Mouse (Mus musculus) limb, embryonic 14.5 days (tissue): ENCODE measurements at regions not wholly inside any gene's neighbourhood (a gene's known extent, or its start where the extent isn't known, plus 50 kb on each side); places are given as distances from the start of the nearest gene placed in this dataset.

Experiments
- ATAC-seq: fragments of 200-750 bp; cut with Nextera tagmentation; 2 replicates; pipeline ENCODE4 v1.8.0; 2017; ENCODE audit warnings: low read depth, moderate number of reproducible peaks, moderate TSS enrichment; ENCODE audit not compliant: low FRiP score
- DNase-seq: peaks from one replicate; pipeline ENCODE4 v3.0.0-alpha.2; 2015; ENCODE audit warnings: low spot score
- H3K27ac ChIP-seq: fragments of 300-500 bp; sonication (generic); replicated peaks from 2 replicates; pipeline ENCODE4 v1.5.1; 2014; ENCODE audit warnings: low read depth, mild to moderate bottlenecking, low read length, moderate library complexity, mixed read lengths
- H3K27me3 ChIP-seq: fragments of 300-500 bp; sonication (generic); 2 replicates; pipeline ENCODE4 v1.6.1; 2014; ENCODE audit warnings: low read length, mixed read lengths; ENCODE audit not compliant: control insufficient read depth, insufficient read depth
- H3K36me3 ChIP-seq: fragments of 300-500 bp; sonication (generic); 2 replicates; pipeline ENCODE4 v1.6.1; 2014; ENCODE audit warnings: mild to moderate bottlenecking, low read length, moderate library complexity, mixed read lengths; ENCODE audit not compliant: control insufficient read depth, insufficient read depth
- H3K4me1 ChIP-seq: fragments of 300-500 bp; sonication (generic); 2 replicates; pipeline ENCODE4 v1.6.1; 2014; ENCODE audit warnings: antibody characterized with exemption, low read length, mixed read lengths; ENCODE audit not compliant: control insufficient read depth, insufficient read depth
- H3K4me2 ChIP-seq: fragments of 300-500 bp; sonication (generic); replicated peaks from 2 replicates; pipeline ENCODE4 v1.6.1; 2014; ENCODE audit warnings: low read depth, mild to moderate bottlenecking, low read length, moderate library complexity; ENCODE audit not compliant: severe bottlenecking
- H3K4me3 ChIP-seq: fragments of 300-500 bp; sonication (generic); replicated peaks from 2 replicates; pipeline ENCODE4 v1.5.1; 2014; ENCODE audit warnings: low read length
- H3K9ac ChIP-seq: fragments of 300-500 bp; sonication (generic); 2 replicates; pipeline ENCODE4 v1.6.1; 2014; ENCODE audit warnings: mild to moderate bottlenecking, low read depth, low read length, moderate library complexity; ENCODE audit not compliant: severe bottlenecking
- H3K9me3 ChIP-seq: fragments of 300-500 bp; sonication (generic); 2 replicates; pipeline ENCODE4 v1.6.1; 2016; ENCODE audit warnings: low read length; ENCODE audit not compliant: control insufficient read depth
- POLR2A ChIP-seq: fragments of 200-500 bp; IDR thresholded peaks from 2 replicates; pipeline ENCODE4 v1.8.0; 2012; ENCODE audit warnings: inconsistent platforms, mild to moderate bottlenecking, moderate library complexity, borderline replicate concordance; ENCODE audit not compliant: insufficient read depth, insufficient read length; ENCODE audit errors: extremely low read depth
- WGBS: fragments of 180-500 bp; shearing (Covaris S2); extraction: QIAGEN DNeasy Blood & Tissue Kit; methylation state at CpG from one replicate; pipeline ENCODE4 v1.1.7; 2014; 5-methylcytosine and 5-hydroxymethylcytosine counted together

DNA sequence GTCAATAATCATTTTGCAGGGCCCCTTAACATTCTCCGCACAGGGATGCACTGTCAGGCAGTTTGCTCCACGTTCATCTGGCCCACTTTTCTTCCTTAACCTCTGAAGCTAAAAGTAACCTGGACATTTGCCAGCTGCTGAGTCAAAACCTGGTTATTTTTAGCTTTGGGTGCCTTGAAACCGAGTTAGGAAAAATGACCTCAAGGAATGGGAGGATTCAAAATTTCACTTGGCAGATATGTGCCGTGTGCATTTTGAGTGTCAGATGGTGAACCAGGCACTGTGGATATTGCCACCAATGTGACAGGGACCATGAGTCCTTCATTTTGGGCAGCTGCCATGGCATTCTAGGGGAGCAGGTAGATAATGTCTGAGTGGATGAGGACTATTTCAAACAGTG, 387.8 kb downstream of the Slc4a3 start:
- Histone ChIP-seq H3K27me3 (no peaks in the 10 kb centered on the region), H3K9me3 (no peaks in the 10 kb centered on the region), H3K9ac (no peak overlapping the region), H3K4me1 (peaks cover 16% of the 10 kb centered on the region), H3K36me3 (no peaks in the 10 kb centered on the region), H3K4me2 (no peak overlapping the region), H3K4me3 (no peak overlapping the region), H3K27ac (no peak overlapping the region)
- 26% methylated on average over 4 of the region's 4 CpGs for WGBS
- DNase-seq (peak; percentile 73), ATAC-seq (no peak)
- TF ChIP-seq POLR2A: no peak

DNA sequence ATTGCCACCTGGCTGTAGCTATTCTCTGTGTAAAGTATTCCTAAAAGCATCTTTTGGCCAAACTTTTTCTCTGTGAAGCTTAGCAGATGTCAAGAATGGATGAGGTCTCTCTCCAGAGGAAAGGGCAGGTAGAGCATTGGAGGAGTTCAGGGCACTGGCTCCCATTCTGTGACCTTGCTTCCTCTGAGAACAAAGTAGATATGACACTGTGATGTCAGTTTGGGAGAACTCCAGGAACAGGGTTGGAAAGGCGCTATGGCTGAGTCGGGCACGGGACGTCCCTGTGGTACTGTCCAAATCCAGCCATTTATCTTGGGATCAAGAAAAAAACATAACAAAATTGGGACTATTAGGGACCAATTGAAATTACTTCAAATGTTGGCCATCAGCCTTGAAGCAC, 388.7 kb downstream of the Slc4a3 start:
- no peak for ATAC-seq
- H3K9me3 ChIP-seq: no peaks in the 10 kb centered on the region
- peaks cover 16% of the 10 kb centered on the region for H3K4me1 ChIP-seq
- no peaks in the 10 kb centered on the region for H3K36me3 ChIP-seq
- no peak overlapping the region for H3K4me3 ChIP-seq
- no peak overlapping the region for H3K9ac ChIP-seq
- 93% methylated on average over 4 of the region's 4 CpGs for WGBS
- H3K4me2 ChIP-seq: no peak overlapping the region
- DNase-seq: no peak
- no peaks in the 10 kb centered on the region for H3K27me3 ChIP-seq
- H3K27ac ChIP-seq: no peak overlapping the region
- no peak for TF ChIP-seq POLR2A

DNA sequence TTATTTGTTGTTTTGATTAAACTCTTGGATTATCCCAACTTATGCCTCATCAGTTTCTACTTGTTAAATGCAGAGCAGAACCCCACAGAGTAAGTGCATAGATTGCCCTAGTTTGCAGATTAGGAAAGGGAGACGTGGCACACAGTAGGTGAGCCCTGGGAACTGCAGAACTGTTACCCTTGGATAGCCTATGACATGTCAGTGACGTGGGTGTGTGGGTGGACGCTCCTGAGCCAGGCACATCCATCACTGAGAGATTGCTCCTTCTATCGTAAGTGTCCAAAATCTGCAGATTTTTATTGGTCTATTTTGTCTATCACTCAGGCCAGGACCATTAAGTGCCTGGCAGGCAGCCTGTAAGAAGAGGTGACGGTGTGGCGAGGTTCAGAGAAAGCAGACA, 389.8 kb downstream of the Slc4a3 start:
- Histone ChIP-seq H3K27ac (no peak overlapping the region), H3K4me1 (peaks cover 16% of the 10 kb centered on the region), H3K9me3 (no peaks in the 10 kb centered on the region), H3K4me2 (no peak overlapping the region), H3K27me3 (no peaks in the 10 kb centered on the region), H3K4me3 (no peak overlapping the region), H3K36me3 (no peaks in the 10 kb centered on the region), H3K9ac (no peak overlapping the region)
- WGBS: 71% methylated on average over 6 of the region's 6 CpGs
- no peak for TF ChIP-seq POLR2A
- ATAC-seq (no peak), DNase-seq (no peak)

DNA sequence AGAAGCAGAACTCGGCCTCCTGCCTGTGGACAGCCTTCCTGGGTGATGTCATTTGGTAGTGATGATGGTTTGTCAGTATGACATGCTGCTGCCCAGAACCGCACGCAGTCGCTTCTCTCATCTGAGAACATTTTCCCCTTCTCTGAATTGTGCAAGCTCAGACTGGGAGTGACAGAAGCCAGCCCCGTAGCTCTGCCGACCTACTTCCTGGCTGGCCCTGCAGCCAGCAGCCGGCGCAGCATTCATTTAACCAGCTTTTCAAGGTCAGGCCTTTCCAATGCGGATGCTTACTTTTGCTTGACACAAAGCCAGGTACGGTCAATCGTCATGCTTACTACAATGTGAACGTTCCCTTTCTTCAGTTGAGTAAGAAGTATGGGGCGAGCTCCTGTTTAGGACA, 390.5 kb downstream of the Slc4a3 start:
- no peak overlapping the region for H3K4me2 ChIP-seq
- H3K4me1 ChIP-seq: peaks cover 11% of the 10 kb centered on the region
- no peaks in the 10 kb centered on the region for H3K36me3 ChIP-seq
- H3K27ac ChIP-seq: no peak overlapping the region
- DNase-seq (no peak), ATAC-seq (no peak)
- no peak overlapping the region for H3K9ac ChIP-seq
- 51% methylated on average over 13 of the region's 13 CpGs for WGBS
- no peak overlapping the region for H3K4me3 ChIP-seq
- TF ChIP-seq POLR2A: no peak
- no peaks in the 10 kb centered on the region for H3K27me3 ChIP-seq
- H3K9me3 ChIP-seq: no peaks in the 10 kb centered on the region

DNA sequence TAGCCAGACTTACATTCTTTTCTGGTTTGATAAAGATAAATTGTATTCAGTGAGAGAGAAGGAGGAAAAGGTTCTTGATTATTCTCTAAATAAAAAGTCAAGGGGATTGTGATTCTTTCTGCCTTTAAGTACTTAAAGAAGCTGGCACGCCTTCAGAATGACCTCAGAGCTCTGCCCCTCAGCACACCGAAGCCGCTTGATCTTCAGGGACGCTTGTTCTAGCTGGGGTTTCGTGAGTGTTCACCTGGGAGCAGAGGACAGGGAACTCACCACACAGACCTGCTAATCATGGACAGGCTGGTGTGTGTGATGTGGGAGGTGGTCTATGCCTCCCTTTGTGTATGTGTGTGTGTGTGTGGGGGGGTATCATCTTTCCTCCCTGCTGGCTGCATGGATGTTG, 391.3 kb downstream of the Slc4a3 start:
- H3K36me3 ChIP-seq: no peaks in the 10 kb centered on the region
- no peak overlapping the region for H3K4me2 ChIP-seq
- WGBS: 61% methylated on average over 5 of the region's 5 CpGs
- H3K4me3 ChIP-seq: no peak overlapping the region
- H3K9me3 ChIP-seq: no peaks in the 10 kb centered on the region
- no peak for ATAC-seq
- no peak for DNase-seq
- no peak overlapping the region for H3K9ac ChIP-seq
- no peak overlapping the region for H3K27ac ChIP-seq
- no peaks in the 10 kb centered on the region for H3K27me3 ChIP-seq
- no peak for TF ChIP-seq POLR2A
- peaks cover 10% of the 10 kb centered on the region; the same call in 1 of the 2 replicates for H3K4me1 ChIP-seq

DNA sequence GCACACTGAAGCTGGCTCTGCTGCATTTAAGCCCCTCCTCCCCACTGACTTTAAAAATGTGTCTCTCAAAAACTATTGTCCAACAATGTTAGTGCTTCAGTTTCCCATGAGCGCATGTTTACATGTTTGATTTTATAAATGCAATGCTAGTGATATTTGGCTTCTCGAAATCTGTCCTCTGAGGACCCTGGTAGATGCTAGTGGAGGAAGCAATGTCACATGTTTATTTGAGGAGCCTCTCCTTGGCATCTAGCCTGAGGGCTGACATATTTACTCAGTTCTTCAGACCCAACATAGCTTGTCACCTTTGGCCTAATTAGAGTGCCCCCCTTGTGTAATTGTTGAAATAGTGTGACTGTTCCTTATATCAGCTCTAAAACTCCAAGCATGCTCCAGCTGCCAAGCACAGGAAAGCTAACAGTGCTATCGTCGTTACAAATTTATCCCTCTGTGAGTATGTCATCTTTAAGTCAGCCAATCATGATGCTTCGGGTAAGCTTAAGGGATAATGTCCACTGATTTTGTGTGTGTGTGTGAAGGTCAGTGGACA, 400.3 kb downstream of the Slc4a3 start:
- TF ChIP-seq POLR2A: no peak
- Histone ChIP-seq H3K4me1 (no peaks in the 10 kb centered on the region), H3K9ac (no peak overlapping the region), H3K9me3 (no peaks in the 10 kb centered on the region), H3K27me3 (no peaks in the 10 kb centered on the region), H3K4me2 (no peak overlapping the region), H3K4me3 (no peak overlapping the region), H3K27ac (no peak overlapping the region), H3K36me3 (no peaks in the 10 kb centered on the region)
- ATAC-seq (no peak), DNase-seq (no peak)
- WGBS: 80% methylated on average over 5 of the region's 5 CpGs
